Mouse (Mus musculus) kidney, postnatal 14 days (tissue): Measurements from ENCODE around the gene Vmn2r9.
"Not testable (repeated sequence)": the region's sequence is repeated elsewhere in the genome, so short reads cannot be mapped to it uniquely, and the experiment has no call there.

Source experiments
- DNase-seq: peaks from one replicate; pipeline ENCODE4 v3.0.0; 2022; ENCODE audit warnings: mixed read lengths

The Vmn2r9 gene

GRCm38 (mm10) chr5:108852501-108852900 lies at the start of gene Vmn2r9:
TSS of gene Vmn2r9 (minus strand) at chr5:108852601.
- DNase-seq = not testable (repeated sequence)

- not testable (repeated sequence) for DNase-seq
Observed at GRCm38 (mm10) chr5:108866746-108867145, 14.3 kb upstream of the Vmn2r9 start.

DNA sequence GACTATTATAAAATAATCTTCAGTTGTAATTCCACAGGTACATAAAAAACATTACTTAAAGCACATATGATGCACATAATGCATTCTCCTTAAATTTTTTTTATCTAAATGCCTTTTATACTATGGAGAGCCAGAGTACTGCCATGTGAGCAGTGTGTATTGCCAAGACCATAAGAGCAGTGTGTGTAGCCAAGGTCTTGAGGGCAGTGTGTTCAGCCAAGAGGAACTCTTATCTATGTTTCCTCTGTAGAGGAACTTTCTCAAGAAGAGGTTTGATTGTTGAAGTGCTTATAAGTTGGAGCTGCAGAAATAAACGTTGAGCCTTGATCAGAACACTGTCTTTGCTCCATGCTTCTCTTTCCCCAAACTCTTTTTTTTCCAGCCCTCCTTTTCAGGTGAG lies 2.9 kb downstream of the Vmn2r9 start:
- DNase-seq = no peak

- DNase-seq = no peak
Observed at GRCm38 (mm10) chr5:108836156-108836555, 16.2 kb downstream of the Vmn2r9 start.

DNA sequence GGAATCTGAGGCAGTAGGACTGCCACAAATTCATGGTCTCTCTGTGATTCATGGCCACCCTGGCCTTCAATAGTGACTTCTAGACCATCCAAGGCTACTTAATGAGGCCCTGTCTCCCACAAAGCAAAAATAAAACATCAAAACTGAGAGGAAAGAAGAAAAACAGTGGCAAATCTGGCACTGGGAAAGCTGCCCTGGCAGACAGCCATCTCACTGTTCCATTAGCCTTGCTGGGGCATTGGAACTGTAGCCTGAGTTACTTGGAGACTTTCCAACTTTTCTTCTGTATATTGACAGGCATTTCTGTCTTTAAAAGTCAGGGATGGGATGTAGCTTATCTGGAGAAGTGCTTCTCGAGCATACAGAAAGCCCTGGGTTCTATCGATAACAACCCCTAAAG lies 29.1 kb downstream of the Vmn2r9 start:
- peak; percentile 2 for DNase-seq

DNA sequence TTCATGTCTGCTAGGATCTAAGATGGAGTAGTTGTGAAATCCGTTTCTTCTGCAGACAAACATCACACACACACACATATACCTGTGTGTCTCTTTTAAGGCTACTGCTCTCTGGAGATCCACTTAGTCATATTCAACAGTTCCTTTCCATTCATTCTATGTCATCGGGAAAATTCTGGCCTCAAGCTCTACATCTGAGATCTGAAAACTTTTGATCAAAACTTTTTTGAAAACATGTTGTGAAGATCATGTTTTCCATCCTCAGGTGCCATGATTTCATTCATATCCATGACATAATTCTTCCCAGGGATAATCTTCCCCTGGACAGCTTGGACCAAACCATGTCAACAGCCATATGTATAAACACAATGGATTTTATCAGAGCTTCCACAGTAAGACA lies 43.7 kb downstream of the Vmn2r9 start, which contains the start of gene Vmn2r8:
Gene Vmn2r8 (minus strand): TSS at position 101 of the 400 bp plus-strand sequence.
- DNase-seq = not testable (repeated sequence)

DNA sequence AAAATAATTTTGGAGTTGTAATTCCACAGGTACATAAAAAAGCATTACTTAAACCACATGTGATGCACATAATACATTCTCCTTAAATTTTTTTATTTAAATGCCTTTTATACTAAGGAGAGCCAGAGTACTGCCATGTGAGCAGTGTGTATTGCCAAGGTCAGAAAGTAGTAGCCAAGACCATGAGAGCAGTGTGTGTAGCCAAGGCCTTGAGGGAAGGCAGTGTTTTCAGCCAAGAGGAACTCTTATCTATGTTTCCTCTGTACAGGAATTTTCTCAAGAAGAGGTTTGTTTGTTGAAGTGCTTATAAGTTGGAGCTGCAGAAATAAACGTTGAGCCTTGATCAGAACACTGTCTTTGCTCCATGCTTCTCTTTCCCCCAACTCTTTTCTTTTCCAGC lies 48.8 kb downstream of the Vmn2r9 start:
- no peak for DNase-seq

DNA sequence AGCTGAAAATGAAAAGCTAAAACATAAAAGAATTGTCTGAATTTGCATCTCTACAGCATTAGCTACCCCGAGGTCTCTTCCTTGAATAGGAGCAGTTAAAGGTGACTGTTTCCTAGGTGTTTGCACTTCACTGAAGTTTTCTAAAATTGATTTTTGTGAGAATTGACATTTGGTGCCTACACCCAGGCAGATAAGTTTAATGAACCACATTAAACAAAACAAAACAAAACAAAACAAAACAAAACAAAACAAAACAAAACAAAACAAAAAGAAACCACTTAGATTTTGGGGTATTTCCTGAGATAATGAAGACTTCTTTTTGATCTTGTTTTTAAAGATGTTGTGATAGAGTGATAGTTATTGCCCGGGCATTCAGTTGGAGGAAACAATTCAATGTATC lies 57.1 kb downstream of the Vmn2r9 start, which contains the start of gene Tmed11:
Gene Tmed11 (minus strand): TSS at position 101 of the 400 bp plus-strand sequence.
- DNase-seq = not testable (repeated sequence)

GRCm38 (mm10) chr5:108790385-108790784 lies 62.0 kb downstream of the Vmn2r9 start:
- DNase-seq = peak; percentile 8
